Mouse (Mus musculus) layer of hippocampus, postnatal 14 days (tissue): ENCODE measurements at regions not wholly inside any gene's neighbourhood (a gene's known extent, or its start where the extent isn't known, plus 50 kb on each side); places are given as distances from the start of the nearest gene placed in this dataset.

Source experiments
- DNase-seq, 2 experiments: peaks; one replicate each; pipeline ENCODE4 v3.0.0; 2021 to 2022; ENCODE audit warnings: low spot score in 2 of 2, mixed read lengths in 1 of 2

DNA sequence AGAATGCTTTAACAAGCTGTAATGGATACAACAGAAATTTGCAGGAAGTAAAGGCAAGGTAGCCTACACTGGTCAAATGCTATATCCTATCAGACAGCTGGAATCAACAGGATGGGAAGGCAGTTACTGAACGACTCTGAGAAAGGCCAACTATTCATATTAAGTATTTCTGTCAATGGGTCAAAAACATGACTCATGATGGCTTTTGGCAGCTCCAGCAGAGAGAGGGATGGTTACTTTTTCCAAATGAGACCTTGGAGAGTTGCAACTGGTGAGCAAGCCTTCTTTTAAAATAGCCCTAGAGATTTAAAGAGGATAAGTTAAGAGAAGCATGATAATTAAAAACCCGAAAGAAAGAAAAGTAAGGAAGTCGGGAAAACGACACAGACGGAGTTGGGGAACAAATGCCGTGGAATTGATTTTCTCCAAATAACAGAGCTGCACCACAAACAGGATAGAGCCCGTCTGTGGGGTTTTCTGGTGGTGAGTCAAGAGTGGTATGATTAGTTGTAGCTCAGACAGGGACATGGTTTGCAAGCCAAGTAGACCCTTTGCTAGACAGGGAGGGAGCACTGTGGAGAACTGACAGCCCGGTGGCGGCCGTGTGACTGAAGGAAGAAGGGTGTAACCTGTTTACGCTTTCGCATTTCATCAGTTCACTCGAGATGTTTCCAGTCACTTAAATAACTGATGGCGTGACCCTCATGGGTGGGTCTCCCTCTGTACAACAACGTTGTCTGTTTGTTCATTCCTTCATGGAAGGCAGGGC lies 3638.1 kb upstream of the Gm7489 start:
- DNase-seq: no peak

DNA sequence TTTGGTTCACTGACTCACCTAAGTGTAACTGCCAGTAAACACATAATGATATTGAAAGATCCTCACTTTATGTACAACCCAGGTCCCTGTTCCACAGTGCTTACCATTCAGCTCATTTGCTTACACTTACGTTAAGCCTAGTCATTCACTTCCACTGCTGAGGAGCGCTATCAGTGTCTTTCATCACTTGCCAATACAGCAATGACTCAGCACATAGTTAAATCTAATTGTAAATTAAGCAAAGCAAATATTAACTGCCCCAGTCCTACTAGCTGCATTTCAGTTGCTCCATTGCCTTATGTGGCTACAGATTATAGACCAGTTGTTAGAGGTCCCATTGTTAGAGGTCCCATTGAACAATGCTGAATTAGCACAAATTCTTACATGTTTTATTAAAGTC lies 3624.6 kb upstream of the Gm7489 start:
- no peak for DNase-seq

DNA sequence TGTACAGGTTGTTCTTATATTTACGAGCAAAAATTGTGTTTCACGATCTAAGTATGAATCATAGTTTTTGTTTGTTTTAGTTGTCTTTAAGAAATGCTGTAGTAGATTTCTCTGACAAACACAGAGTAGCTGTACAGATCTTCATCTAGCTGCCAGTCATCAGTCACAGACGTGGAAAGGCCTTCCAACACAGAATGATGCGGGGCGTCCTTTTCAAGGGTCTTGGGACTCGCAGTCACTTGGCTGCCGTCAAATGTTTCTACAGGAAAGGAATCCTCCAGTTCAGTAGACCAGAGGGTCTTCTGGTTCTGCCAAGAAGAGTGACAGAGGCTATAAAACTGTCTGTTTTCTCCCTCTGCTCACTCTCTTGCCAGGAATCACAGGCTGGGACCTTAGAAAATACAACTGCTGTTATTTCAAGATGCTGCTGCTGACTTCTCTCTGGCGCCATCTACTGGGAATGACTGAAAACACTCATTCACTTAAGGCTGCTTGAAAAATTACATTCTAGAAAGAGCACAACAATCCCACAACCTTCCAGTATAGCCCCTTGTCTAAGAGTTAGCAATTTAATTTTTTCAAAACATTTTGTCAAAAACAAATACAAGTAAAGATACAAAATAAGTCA lies 3623.3 kb upstream of the Gm7489 start:
- peak; percentile 31 to 86 for DNase-seq

DNA sequence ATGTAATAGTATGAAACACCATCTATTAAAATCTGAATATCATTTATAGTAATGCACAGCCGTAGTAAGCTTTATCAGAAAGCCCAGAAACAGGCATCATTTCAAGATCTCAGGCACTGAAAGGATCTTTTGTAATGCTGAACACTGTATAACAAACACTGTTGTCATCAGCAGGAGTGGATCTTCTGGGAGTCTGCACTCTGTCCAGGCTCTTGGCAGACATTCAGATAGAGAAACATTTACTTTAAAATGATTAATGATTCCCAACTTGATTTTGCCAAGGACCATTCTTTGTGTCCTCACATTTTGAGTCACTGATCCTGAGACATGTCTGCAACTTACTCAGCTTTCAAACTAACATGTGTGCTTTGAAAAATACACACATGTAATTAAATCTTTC lies 3617.2 kb upstream of the Gm7489 start:
- DNase-seq: no peak

DNA sequence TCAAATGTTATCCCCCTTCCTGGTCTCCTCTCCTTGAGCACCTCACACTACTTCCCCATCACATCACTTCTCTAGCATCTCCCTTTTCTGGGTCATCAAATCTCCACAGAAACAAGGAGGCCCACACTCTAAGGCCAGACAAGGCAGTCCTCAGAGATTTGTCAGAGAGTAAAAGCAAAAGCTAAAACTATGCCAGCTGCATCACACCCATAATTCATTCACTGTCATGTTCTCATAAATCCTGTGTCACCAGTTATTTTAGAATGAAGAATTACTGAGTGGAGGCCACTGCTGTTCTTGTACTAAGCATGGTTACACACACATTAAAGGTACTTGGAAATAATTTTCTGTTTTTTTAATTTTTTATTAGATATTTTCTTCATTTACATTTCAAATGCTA lies 3613.1 kb upstream of the Gm7489 start:
- DNase-seq: no peak

DNA sequence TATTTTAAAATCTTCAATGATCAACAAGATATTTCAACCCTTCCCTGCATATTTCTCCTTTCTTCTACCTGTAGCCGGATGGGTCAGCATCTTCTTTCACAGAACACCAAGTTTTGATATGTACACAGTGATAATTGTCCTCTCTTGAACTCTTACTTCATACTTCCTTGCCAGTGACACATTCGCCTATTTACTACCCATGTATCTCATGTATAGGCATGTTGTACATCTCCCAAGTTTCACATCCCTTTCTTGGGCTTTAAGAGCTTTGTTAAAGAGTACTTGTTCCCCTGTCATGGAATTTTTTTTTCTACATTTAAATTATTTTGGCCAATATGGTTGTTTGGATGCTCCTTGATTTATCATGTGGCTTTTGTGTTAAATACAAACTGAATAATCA lies 3602.1 kb upstream of the Gm7489 start:
- no peak for DNase-seq

DNA sequence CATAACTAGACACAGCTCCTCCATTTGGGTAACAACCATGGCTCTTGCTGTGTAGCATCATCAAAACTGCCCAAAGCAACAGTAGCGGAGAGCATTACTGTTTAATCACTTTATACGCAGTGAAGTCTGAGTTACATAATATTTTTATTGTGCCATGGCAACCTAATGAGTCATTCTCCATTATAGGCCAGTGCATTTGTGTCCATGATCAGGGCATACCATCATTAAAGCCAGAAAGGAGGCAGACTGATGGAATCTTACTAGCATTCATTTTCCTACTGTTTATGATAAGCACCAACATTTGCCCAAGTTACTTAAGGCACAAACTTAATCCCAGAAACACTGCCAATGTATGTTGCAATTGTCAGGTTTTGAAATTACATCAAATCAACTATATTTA lies 3601.2 kb upstream of the Gm7489 start:
- no peak for DNase-seq

DNA sequence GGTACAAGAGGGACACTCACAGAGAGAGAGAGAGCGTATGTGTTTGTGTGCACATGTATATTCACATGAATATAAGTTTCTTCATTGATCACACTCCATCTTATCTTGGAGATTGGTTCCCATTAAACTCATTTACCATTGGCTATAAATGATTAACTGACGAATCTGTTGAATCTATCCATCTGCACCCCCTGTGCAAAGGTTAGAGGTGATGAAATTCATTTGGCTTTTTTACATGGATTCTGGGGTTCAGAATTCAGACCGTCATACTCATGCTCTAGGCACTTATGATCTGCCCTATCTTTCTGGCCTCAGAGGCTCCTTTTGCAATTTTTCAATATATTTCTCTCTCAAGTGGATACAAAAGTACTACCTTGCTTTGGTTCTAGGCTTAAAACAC lies 3582.9 kb upstream of the Gm7489 start:
- no peak for DNase-seq

DNA sequence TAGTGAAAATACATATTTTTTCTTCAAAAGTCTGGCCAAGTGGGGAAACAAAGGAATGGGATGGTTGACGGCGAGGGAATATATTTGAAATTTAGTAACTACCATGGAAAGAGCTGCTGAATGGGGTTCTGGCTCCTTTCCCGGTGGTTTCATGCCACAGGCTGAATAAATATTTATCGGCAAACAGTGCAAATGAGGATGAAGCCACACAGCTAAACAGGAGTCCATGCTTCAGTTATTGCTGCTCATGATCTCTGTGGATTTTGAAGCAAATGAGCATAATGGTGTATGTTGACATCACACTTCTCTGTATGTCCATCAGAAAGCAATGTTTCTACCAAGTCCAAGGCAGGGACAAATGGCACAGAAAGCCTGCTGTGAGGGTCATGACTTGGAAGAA lies 3580.6 kb upstream of the Gm7489 start:
- peak in 1 of 2 experiments; percentile 22 for DNase-seq

DNA sequence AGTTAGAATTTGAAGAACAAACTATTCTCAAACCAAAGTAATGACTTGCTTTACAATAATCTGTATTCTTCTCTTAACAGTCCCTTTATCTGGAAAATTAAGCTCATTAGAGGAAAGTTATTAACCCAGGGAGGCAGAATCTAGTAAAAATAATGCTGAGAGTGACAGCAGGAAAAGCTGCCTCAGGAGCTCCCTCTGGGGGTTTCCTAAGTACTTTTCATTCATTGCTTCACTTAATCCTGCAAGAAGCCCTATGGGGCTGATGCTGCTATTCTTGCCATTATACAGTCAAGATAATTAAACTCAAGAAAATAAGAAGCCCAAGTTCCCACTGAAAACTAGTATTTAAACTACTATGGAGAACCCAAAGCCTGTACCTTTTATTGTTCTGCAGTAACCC lies 3563.9 kb upstream of the Gm7489 start:
- no peak for DNase-seq

DNA sequence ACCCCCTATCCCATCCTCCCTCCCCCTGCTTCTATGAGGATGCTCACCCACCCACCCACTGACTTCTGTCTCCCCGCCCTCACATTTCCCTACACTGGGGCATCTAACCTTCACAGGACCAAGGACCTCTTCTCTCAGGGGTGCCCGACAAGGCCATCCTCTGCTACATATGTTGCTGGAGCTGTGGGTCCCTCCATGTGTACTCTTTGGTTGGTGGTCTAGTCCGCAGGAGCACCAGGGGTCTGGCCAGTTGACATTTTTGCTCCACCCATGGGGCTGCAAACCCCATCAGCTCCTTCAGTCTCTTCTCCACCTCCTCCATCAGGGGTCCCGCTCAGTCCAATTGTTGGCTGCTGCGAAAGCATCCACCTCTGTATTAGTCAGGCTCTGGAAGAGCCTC lies 3539.2 kb upstream of the Gm7489 start:
- no peak for DNase-seq

DNA sequence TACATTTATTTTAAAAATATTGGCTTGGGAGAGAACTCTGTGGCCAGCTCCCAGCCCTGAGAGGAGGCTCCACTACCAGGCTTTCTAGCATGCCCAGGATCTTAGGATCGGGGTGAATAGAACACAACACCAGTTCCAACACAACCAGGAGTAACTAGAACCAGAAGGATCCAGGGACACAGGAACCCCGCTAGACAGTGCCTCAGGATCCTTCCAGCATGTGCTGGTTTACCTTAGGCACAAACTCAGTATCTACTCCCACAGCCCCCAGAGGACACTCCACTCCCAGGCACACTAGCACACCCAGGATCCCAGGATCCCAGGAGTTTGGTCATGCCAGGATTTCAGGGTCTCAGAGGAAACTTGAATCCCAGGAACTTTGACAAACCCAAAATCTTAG lies 3537.8 kb upstream of the Gm7489 start:
- no peak for DNase-seq

DNA sequence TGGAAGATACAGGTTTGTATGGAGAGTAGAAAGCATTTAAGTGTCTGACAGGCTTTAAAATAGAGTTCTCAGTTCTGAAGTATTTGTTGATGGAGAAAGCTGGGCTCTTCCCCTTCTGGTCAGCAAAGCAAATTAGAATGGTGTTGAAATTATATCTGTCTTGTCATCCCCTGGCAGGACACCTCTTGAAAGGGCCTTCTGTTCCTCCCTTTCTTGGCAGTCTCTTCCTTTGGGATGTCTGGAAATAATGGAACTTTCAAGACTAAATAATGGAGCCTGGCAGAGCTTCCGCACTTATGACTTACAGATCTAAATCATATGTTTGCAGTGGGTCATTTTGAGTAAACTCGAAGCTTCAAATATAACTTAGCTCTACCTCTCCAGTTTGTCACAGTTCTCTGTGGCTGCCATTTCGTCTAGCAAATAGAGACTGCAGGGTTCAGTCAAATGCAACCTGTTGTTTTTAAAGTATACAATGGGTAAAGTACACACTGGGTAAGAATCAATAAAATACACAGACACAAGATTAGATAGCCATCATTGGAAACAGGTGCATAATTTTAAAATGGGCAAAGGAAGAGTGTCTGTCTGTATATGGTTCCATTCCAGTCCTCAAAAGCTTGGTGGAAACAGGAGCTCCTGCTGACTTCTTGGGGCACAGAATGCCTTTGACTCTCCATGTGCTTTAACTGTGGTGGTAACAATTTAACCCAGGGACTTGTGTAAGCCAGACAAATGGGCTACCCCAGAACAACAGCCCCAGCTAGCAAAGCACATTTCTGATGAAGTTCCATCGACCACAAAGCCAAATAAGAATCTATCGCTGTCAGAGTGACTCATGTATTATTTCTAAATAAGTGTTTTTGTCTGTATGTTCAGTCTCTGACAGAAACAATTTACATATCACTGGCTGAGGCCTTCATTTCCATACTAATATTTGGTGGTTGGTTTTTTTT lies 3524.4 kb upstream of the Gm7489 start:
- no peak for DNase-seq

DNA sequence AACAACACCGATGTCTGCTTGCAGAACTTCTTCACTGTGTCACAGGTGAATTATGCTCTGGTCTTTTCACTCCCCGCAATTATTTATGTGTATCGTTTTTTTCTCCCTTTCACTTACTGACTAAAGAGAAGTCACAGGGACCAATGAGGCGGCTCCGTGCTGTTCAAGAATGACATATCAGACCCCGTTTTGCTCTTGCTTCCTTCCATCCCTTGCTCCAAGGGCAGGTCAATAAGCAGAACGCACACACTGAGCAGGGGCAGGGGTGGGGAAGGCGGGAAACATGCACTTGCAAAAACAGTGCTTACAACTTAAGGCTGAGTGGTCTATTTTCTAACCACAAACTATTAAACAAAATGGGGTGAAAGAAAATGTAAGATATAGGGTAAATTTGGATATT lies 3523.4 kb upstream of the Gm7489 start:
- no peak for DNase-seq

DNA sequence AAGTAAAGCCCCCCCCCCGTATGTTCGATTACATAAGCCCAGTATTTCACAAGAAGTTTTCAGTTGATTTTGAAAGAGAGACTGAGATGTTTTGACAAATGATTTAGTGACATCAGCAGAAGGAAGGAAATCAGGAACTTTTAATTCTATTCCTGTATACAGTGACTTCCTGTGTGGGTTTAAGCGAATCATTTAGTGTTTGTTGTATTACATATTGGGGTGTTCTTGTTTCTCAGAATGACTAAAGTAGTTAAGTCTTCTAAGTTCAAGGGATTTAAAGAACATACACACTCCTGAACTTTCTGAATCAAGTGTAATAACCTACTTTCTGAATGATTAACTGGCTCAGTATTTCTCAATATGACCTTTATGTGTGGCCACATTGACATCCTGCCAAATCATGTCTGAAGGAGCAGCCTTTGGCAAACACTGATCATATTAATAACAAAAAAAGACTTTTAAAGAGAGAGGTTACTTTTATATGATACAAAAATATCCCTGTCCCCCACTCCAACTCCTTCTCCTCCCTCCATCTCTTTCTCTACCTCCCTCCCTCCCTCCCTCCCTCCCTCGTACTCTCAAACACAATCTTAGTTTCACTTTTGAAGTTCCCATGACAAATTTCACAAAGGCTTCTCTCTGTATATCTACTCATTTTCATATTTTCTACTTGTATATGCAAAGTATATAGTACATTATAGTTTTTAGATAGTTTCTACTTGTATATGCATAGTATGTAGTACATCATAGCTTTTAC lies 3522.8 kb upstream of the Gm7489 start:
- DNase-seq: no peak

DNA sequence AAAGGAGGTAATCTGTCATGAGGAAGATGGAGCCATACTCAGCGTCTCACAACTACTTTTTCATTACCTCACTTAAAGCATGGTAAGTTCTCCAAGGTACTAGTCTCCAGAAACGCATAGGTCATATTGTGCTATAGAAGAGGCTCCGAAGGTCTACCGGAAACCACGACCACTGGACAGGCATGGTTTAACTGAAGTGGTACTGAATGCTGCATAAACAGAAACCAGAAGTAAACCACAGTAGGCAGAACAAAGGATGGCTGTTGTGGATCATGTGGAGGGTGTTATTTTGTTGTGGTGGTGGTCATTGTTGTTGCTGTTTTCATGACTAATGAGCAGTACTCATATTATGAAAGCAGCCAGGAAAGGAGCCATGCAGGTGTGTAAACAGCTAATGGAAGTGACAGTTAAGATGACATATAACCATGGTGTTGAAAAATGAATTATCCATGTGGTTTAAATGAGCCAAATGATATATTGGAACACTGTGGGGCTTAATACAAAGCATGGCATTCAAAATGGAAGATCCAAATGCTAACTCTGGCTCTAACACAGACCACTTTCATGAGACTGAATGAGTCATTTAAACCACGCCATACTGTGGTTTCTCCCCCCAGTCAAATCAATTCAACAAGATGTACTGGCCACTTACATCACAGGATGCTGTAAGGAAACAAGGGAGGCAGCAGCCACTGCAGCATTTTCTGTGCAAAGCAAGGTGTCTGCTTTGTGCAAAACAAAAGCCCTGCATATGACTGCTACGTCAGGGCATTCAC lies 3484.5 kb upstream of the Gm7489 start:
- no peak for DNase-seq

DNA sequence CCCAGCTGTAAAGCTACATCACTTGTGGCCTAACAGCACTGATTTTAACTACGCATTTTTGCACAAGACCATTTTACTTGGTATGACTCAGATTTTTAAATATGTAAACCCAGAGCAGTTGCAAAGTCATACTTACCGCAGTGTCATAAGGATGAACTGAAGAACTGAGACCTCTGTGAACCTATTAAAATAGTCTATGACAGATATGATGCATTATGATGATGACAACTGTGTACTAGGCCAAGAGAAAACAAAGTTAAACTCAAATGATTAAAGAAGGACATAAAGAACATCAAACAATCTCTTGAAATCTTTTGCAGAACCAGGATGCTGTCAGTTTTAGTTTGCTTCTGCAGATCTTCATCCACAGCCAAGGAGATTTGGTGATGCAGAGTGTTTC lies 3483.3 kb upstream of the Gm7489 start:
- no peak for DNase-seq

DNA sequence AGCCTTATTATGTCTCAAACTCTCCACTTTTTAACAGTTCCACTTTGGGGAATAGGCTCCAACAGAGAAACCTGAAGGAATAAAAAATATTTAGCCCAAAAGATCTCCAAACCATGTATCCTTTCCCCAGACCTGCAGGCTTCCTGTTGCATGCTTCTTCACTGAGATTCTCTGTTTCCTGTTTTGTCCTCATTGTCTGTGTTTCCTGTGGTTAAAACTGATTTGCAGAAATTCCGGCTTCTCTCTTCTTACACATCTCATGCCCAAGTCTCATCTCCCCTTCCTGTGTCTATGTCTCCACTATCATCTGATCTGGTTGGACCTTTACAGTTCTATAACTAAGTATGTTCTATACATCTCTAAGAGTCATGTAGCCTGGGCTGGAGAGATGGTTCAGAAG lies 3482.2 kb upstream of the Gm7489 start:
- no peak for DNase-seq

DNA sequence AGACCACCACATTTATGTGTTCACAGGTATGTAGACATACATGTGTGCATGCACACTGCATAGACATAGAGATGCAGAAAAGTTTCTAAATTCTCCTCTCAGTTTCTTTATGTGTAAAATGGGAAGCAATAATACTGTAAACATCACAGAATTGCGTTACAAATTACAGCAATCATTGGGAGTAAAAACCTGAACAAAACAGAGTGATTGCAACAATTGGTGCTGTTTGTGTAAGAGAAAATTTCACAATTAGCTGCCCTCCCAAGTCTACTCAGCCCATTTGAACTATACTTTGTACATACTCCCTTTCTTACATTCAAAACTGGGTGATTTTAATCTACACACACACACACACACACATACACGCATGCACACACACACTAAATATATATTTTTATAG lies 3480.8 kb upstream of the Gm7489 start:
- no peak for DNase-seq

DNA sequence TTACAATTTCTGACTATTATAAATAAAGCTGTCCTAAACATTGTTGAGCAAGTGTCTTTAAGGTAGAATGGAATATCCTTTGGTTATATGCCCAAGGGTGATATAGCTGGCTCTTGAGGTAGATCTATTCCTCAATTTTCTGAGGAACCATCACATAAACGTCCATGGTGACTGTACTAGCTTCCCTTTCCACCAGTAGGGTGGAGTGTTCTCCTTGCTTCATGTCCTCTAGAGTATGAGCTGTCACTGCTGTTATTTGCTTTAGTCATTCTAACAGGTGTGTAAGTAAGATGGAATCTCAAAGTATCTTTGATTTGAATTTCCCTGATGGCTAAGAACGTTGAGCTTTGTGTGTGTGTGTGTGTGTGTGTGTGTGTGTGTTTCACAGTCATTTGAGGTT lies 3475.7 kb upstream of the Gm7489 start:
- DNase-seq: no peak

DNA sequence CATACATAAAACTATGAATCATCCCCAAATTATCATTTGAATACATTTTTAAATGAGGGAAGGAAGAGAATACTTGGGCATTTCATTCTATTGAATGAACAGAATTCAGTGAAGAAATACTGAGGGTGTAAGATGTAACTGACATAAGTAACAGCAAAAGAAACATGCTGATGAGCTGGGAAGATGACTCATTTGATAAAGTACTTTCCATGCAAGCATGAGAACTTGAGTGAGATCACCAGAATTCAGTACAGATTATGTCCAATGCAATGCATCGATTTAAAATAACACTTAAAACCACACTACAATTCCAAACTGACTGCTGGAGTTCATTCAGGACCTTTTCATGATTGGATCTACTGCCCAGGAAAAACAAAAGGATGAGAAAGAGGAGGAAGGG lies 3467.1 kb upstream of the Gm7489 start:
- DNase-seq: no peak
